Mouse (Mus musculus) limb, embryonic 13.5 days (tissue): Measurements from ENCODE around the gene Edrf1. TPM values are rescaled to one million over a fixed set of nuclear protein-coding genes. Genes with fewer than 3 reads are reported as not detected.

ENCODE experiments used
- ATAC-seq: fragments of 200-750 bp; cut with Nextera tagmentation; 2 replicates; pipeline ENCODE4 v1.8.0; 2017; ENCODE audit warnings: low read depth, moderate number of reproducible peaks, moderate TSS enrichment; ENCODE audit not compliant: low FRiP score
- H3K27ac ChIP-seq: fragments of 300-500 bp; sonication (generic); 2 replicates; pipeline ENCODE4 v1.5.1; 2015; ENCODE audit warnings: inconsistent platforms, mild to moderate bottlenecking, moderate library complexity
- H3K27me3 ChIP-seq: fragments of 300-500 bp; sonication (generic); 2 replicates; pipeline ENCODE4 v1.6.1; 2015; ENCODE audit warnings: mild to moderate bottlenecking, inconsistent platforms
- H3K36me3 ChIP-seq: fragments of 300-500 bp; sonication (generic); 2 replicates; pipeline ENCODE4 v1.6.1; 2015; ENCODE audit warnings: inconsistent platforms, mild to moderate bottlenecking, moderate library complexity
- H3K4me1 ChIP-seq: fragments of 300-500 bp; sonication (generic); 2 replicates; pipeline ENCODE4 v1.6.1; 2015; ENCODE audit warnings: inconsistent platforms
- H3K4me2 ChIP-seq: fragments of 300-500 bp; sonication (generic); replicated peaks from 2 replicates; pipeline ENCODE4 v1.6.1; 2015; ENCODE audit warnings: inconsistent platforms, mild to moderate bottlenecking, moderate library complexity
- H3K4me3 ChIP-seq: fragments of 300-500 bp; sonication (generic); 2 replicates; pipeline ENCODE4 v1.5.1; 2015; ENCODE audit warnings: moderate library complexity, mild to moderate bottlenecking, inconsistent platforms
- H3K9ac ChIP-seq: fragments of 300-500 bp; sonication (generic); 2 replicates; pipeline ENCODE4 v1.6.1; 2015; ENCODE audit warnings: mild to moderate bottlenecking, inconsistent platforms
- H3K9me3 ChIP-seq: fragments of 300-500 bp; sonication (generic); 2 replicates; pipeline ENCODE4 v1.6.1; 2016; ENCODE audit warnings: inconsistent platforms
- WGBS: fragments of 180-500 bp; shearing (Covaris S2); methylation state at CpG from one replicate; pipeline ENCODE4 v1.1.7; 2015; 5-methylcytosine and 5-hydroxymethylcytosine counted together
- polyA plus RNA-seq: library from polyadenylated mRNA; unstranded; fragments of >200 nt; fragmentation: Nextera tagmentation; extraction: Ambion mirVana; gene quantifications from 2 replicates; pipeline ENCODE4 v1.2.1, GENCODE M21; 2015

Gene Edrf1
- polyA plus RNA-seq, 1 experiment from 2014 or later = 21.6 TPM

DNA sequence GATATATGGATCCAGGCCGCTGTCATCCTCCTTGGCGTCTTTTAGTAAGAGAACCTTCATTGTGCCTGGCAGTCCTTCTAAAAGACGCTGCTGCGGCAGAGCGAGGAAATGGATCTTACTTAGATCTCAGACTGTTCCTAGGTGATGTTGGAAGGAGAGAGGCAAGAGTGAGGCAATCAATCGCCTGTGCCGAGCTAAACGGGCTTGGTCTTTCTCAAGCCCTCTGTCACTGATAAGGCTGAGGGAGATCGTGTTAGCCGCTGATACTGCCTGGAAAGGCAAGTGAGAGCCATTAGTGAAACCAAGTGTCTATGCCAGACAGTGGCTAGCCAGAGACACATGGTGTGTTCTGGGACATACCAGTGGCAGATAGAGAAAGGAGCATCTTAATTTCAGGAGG, 65.0 kb downstream of the Edrf1 start:
- Histone ChIP-seq H3K9me3 (no peaks in the 10 kb centered on the region), H3K9ac (no peak overlapping the region), H3K27me3 (no peaks in the 10 kb centered on the region), H3K4me3 (no peak overlapping the region), H3K27ac (no peak overlapping the region), H3K4me1 (no peaks in the 10 kb centered on the region), H3K4me2 (no peak overlapping the region), H3K36me3 (peaks cover 13% of the 10 kb centered on the region)
- WGBS = 86% methylated on average over 10 of the region's 10 CpGs
- no peak for ATAC-seq

DNA sequence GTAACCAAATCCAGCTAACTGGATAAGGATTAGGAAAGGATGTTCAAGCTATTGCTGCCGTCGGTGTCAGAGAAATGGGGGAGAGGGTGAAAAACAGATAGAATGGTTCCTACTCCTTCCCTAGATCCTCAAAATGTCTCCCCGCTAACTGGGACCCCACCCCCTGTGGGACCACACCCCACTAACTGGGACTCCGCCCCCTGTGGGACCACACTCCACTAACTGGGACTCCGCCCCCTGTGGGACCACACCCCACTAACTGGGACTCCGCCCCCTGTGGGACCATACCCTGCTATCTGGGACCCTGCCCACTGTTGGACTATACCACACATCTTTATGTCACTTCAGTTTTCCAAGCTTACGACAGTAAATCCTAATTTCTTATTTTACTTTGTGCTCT, 66.6 kb downstream of the Edrf1 start:
- H3K27me3 ChIP-seq = no peaks in the 10 kb centered on the region
- ATAC-seq = no peak
- no peak overlapping the region for H3K4me3 ChIP-seq
- WGBS = 94% methylated on average over 7 of the region's 7 CpGs
- no peaks in the 10 kb centered on the region; the same call in 1 of the 2 replicates for H3K9me3 ChIP-seq
- H3K27ac ChIP-seq = no peak overlapping the region
- peaks cover 3% of the 10 kb centered on the region; the same call in 1 of the 2 replicates for H3K4me1 ChIP-seq
- H3K36me3 ChIP-seq = peaks cover 7% of the 10 kb centered on the region
- H3K4me2 ChIP-seq = no peak overlapping the region
- no peak overlapping the region for H3K9ac ChIP-seq

DNA sequence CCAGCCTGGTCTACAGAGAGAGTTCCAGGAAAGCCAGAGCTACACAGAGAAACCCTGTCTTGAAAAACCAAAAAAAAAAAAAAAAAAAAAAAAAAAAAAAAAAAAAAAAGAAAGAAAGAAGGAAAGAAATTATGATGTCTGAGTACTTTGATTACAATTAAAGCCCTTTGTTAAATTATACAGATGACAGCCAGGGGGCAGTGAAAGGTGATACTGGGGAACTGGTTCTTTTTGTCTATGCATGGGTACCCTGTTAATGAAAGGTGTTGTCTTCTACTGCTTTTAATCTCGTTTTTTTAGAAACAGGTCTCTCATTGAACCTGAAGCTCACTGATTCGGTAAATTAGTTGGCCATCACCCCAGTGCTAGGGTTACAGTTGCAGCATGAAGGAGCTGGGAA, 70.0 kb downstream of the Edrf1 start:
- Histone ChIP-seq H3K9me3 (no peaks in the 10 kb centered on the region; the same call in 1 of the 2 replicates), H3K4me1 (peaks cover 10% of the 10 kb centered on the region), H3K4me2 (no peak overlapping the region), H3K9ac (no peak overlapping the region), H3K27me3 (no peaks in the 10 kb centered on the region), H3K4me3 (0 out of 2 replicates have a peak overlapping the region, but pooled peaks have one; percentile 85), H3K27ac (no peak overlapping the region), H3K36me3 (peaks cover 10% of the 10 kb centered on the region)
- no peak for ATAC-seq
- 89% methylated on average over 2 of the region's 2 CpGs for WGBS

DNA sequence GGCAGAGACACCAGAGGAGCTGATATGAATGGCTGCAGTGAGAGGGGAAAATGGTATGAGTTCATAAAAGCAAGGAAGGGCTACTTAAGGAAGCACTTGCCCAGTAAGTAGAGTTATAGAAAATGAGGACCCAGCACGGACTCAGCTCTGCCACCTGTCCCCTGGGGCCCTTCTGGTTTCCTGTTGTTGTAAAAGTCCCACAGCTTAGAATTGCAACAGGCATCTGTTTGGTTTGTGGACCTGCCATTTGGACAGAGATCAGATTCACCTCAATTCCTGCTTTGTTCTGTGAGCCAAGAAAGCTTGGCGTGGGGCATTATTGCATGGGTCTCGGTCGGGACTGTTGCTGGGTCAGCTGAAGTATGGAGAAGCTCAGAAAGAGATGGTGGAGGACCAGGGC, 78.0 kb downstream of the Edrf1 start:
- peaks cover 91% of the 10 kb centered on the region for H3K36me3 ChIP-seq
- 76% methylated on average over 4 of the region's 4 CpGs for WGBS

DNA sequence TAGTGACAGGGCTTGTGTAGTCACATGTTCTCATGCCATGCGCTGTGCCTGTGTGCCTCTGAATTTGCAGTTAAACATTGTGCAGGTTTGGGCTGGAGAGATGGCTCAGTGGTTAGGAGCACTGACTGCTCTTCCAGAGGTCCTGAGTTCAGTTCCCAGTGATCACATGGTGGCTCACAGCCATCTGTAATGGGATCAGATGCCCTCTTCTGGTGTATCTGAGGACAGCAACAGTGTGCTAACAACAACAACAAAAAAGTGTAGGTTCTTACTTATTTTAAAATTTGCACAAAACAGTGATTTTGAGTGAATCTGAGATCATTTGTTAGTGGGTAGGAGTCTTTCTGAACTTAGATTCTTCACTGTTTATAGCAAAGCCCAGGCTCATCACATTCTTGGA, 81.2 kb downstream of the Edrf1 start:
- H3K27ac ChIP-seq = no peak overlapping the region
- H3K9ac ChIP-seq = no peak overlapping the region
- H3K9me3 ChIP-seq = no peaks in the 10 kb centered on the region
- no peaks in the 10 kb centered on the region for H3K27me3 ChIP-seq
- H3K4me1 ChIP-seq = no peaks in the 10 kb centered on the region
- WGBS = 94% methylated on average over 1 of the region's 1 CpGs
- H3K36me3 ChIP-seq = peaks cover 95% of the 10 kb centered on the region
- H3K4me2 ChIP-seq = no peak overlapping the region
- no peak for ATAC-seq
- no peak overlapping the region for H3K4me3 ChIP-seq

More for the DNA sequence above, 78.0 kb downstream of the Edrf1 start:
- Histone ChIP-seq H3K27ac (no peak overlapping the region), H3K27me3 (no peaks in the 10 kb centered on the region), H3K4me3 (no peak overlapping the region), H3K9ac (no peak overlapping the region), H3K4me1 (no peaks in the 10 kb centered on the region), H3K4me2 (no peak overlapping the region), H3K9me3 (no peaks in the 10 kb centered on the region)
- ATAC-seq = no peak

DNA sequence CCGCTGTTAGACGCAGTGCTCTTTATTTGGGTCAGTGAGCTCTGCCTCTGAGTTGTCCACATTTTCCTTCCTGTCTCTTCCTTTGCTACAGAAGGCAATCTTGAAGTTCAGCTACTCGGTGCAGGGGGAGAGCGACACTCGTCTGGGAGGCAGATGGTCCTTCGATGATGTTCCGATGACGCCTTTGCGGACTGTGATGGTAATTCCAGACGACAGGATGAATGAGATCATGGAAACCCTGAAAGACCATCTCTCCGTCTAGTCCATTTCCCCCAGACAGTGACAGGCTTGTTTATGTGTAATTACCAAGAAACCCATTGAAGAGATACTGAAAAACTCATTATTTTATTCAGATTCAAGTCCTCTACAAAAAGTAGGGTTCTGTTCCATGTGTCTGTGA, 83.3 kb downstream of the Edrf1 start:
- no peak overlapping the region for H3K9ac ChIP-seq
- WGBS = 86% methylated on average over 11 of the region's 11 CpGs
- no peaks in the 10 kb centered on the region for H3K9me3 ChIP-seq
- H3K27ac ChIP-seq = no peak overlapping the region
- no peak overlapping the region for H3K4me2 ChIP-seq
- H3K4me3 ChIP-seq = no peak overlapping the region
- no peaks in the 10 kb centered on the region for H3K27me3 ChIP-seq
- no peak for ATAC-seq
- peaks cover 87% of the 10 kb centered on the region for H3K36me3 ChIP-seq
- peaks cover 19% of the 10 kb centered on the region for H3K4me1 ChIP-seq

Other genes with a start within 250 kb of the Edrf1 start
- not detected in 2 replicates for gene Tex36, start 35.4 kb upstream of the Edrf1 start, polyA plus RNA-seq
- gene Mmp21, start 42.5 kb downstream of the Edrf1 start, polyA plus RNA-seq = not detected in 2 replicates
- gene Bccip, start 71.8 kb downstream of the Edrf1 start, polyA plus RNA-seq = 206 and 207 TPM in 2 replicates
- gene Uros, start 72.5 kb downstream of the Edrf1 start, polyA plus RNA-seq = 32.5 and 36.5 TPM in 2 replicates
- gene Fank1, start 139.3 kb downstream of the Edrf1 start, polyA plus RNA-seq = 0.17 and 0.22 TPM in 2 replicates
- gene Dhx32, start 145.2 kb downstream of the Edrf1 start, polyA plus RNA-seq = 17.9 and 18.6 TPM in 2 replicates